Mouse (Mus musculus): ENCODE results near the gene Rpsa. TPM values are rescaled to one million over a fixed set of nuclear protein-coding genes. Genes with fewer than 3 reads are reported as not detected.
A peak's percentile ranks its signal among the peaks of the same experiment; 100 is the strongest.
"Not testable (repeated sequence)": the region's sequence is repeated elsewhere in the genome, so short reads cannot be mapped to it uniquely, and the experiment has no call there.

Rpsa gene
- 100 to 1,000 TPM; 505 to 517 TPM for total RNA-seq (2021)
- long read RNA-seq, experiment 1, transcript Rpsa-204 (6 exons, 1,599 nt), result minor isoform, 11 of 121 reads
- long read RNA-seq, experiment 1, transcript Rpsa-201 (7 exons, 1,938 nt), result major isoform, 91 of 121 reads
- long read RNA-seq, experiment 1, partial matches to known transcripts, result 15 of 121 reads
- long read RNA-seq, experiment 1, other reads (novel, unspliced or antisense), result 4 of 121 reads
- long read RNA-seq, experiment 2, transcript Rpsa-204 (6 exons, 1,599 nt), result minor isoform, 10 of 108 reads
- long read RNA-seq, experiment 2, transcript Rpsa-201 (7 exons, 1,938 nt), result major isoform, 81 of 108 reads
- long read RNA-seq, experiment 2, partial matches to known transcripts, result 13 of 108 reads
- long read RNA-seq, experiment 2, other reads (novel, unspliced or antisense), result 4 of 108 reads

DNA sequence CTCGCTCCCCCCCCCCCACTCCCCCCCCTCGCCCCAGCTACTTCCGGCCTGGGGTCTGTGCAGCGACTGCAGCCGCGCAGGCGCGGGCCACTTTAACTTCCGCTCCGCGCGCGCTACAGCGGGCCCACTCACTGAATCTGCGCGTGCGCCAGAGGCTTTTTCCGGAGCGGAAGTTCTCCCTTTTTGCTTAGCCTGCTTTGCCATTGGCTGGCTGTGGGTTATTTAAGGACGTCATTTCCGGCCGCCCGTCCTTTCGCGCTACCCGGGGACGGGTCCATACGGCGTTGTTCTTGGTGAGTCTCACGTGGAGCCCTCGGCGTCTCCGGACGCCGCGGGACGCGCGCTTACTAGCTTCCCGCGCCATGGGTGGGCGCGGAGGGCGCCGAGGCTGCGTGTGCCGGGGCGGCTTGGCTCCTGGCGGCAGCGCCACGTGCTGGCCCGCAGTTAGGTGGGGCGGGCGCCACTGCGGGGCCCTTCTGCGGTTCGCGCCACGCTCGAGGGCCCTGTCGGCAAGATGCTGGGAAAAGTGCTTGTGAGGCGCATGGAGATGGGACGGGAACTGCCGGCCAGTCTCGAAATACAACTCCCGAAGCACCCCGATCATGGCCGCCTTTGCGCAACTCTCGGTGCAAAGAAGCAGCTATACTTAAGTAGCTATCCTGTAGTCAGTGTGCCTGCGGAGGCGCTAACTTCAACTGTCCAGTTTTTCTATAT, at the start of gene Rpsa:
Gene Rpsa (plus strand): TSS at position 152 of the 714 bp plus-strand sequence.
- intact Hi-C loops (cut with DNase I), result no loop called here
- DNase-seq (ENCODE audit: low spot score in 2 of 2), result peak; percentile 97 to 98

DNA sequence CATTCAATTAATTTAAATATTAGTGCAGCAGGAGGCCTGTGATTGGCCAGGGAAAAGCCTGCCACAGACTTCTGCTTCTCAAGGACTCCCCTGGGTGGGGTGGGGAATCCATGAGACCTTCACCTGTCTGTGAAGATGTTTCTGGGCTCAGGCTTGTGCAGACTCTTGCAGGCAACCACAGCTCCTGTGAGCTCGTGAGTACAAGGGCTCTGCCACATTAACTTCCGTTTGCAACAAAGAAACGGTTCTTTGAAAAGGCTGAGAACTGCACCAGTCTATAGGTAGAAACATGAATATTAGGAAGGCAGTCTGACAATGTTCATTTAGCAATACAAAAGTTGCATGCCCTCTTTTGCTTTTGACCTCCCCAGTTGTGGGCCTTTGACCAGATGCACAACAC, 49.2 kb upstream of the Rpsa start:
- intact Hi-C loops (cut with DNase I), result no loop called here
- DNase-seq (ENCODE audit: low spot score in 2 of 2), result no peak

DNA sequence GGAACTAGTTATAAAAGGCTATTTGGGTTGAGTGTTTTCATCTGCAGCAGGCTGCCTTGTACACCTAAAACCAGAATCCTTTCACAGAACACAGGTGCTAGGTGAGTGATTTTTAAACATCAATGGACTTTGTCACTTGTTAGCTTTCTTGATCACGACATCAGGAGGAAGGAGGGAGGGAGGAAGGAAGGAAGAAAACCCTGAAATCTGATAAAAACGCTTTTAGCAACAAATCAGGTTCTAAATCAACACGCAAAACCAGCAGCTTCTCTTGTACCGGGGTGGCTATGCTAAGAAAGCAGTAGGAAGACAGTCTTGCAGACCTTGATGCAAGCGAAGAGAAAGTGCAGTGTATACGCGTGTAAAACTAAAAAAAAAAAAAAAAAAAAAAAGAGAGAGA, 47.6 kb upstream of the Rpsa start:
- no peak for DNase-seq (ENCODE audit: low spot score in 2 of 2)
- intact Hi-C loops (cut with DNase I), result no loop called here

DNA sequence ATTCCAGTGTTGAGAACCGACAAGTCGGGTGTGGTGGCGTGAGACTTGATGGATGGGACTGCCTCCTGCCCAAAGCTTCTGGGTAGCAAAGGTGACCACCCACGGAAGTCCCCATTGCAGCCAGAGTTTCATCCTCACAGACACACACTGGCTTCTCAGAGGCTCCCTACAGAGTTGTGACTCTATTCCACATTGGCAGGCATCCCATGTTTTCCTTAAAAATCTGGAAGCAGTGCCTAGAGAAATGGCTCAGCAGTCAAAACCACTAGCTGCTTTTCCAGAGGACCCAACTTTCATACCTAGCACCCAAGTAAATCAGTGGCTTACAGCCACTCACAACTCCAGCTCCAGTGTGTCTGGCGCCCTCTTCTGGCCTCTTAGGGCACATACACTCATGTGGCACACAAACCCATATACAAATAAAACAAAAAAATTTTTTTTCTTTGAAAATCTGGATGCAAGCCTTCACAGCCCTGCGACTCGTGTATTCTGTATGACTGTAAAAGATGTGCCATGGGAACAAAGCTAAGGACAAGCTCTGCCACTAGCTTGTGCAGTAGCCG, 46.9 kb upstream of the Rpsa start:
- intact Hi-C loops (cut with DNase I), result no loop called here

DNA sequence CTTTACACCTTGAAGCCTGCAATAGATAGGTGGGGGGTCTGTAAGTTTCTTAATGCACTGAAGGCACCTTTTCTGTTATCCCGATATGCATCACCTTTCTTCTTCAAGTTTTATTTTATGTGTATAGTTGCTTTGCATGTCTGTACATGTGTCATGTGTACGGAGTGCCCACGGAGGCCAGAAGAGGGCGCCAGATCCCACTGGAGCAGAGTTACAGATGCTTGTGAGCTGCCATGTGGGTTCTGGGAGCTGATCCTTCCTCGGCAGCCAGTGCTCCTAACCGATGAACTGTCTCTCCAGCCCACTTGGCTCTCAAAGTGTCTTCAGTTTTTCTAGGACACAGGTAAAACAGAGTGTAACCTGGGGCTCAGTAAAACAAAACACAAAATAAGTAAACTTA, 46.2 kb upstream of the Rpsa start:
- intact Hi-C loops (cut with DNase I), result no loop called here

More for the DNA sequence above, 46.9 kb upstream of the Rpsa start:
- DNase-seq (ENCODE audit: low spot score in 2 of 2), result peak; percentile 60 to 61

DNA sequence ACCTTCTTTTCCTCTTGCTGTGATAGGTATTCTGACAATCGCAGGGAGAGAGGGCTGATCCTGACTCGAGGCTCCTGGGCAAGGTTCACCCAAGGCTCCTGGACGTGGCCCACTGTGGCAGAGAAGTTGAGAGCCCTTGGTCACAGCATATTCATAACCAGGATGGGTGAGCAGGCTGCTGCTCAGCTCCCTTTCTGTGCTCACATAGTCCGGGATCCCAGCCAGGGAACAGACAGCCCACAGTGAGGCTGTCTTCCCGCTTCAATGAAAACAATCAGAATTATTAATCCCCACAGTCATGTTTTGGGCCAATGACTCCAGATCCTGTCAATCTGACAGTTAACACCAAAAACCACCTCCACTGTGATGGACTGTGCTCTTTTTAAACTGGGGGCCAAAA, 45.5 kb upstream of the Rpsa start:
- intact Hi-C loops (cut with DNase I), result no loop called here
- peak; percentile 30 to 31 for DNase-seq (ENCODE audit: low spot score in 2 of 2)

More for the DNA sequence above, 46.2 kb upstream of the Rpsa start:
- DNase-seq (ENCODE audit: low spot score in 2 of 2), result peak in 1 of 2 experiments; percentile 23

DNA sequence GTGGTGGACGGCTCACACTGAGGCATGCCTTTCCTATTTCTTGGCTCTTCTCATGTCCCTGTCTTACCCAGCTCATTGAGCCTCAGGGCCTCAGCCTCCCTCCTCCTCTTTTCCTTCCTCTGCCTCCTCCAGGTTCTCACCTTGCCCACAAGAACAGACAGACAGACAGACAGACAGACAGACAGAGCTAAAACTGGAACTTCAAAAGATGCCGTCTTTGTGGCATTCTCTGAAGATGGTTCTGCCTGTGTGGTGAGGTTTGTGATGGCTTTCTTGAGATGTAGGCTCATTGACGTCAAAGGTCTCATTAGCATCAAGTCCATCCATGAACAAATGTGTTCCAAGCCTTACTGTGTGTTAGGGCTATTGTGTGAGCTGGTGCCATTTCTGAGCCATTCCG, 44.8 kb upstream of the Rpsa start:
- intact Hi-C loops (cut with DNase I), result no loop called here
- DNase-seq (ENCODE audit: low spot score in 2 of 2), result no peak

DNA sequence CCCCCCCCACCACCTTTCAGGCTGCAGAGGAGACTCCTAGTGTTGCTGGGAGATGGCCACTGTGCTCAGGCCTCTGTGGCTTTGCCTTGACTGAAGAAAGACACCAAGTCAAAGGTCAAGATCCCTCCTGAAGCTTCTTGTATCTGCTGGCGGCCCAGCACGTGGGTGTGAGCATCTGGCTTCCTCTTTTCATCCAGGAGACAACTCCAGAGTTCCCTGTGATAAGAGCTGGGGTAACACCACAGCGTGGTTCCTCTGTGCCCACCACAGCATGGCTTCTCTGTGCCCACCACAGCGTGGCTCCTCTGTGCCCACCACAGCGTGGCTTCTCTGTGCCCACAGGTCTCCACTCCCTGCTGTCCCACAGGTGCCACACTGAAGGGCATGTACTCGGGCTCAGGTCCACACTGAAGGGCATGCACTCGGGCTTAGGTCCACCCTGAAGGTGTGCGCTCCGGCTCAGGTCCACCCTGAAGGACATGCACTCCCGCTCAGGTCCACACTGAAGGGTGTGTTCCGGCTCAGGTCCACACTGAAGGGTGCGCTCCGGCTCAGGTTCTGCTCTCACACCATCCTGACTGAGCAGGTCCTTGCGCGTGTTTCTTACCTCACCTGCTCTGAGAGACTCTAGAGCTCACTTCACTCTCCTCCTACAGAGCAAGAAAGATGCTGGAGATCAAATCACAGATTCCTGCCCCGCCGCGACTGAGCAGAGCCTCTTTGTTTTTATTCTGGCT, 44.2 kb upstream of the Rpsa start:
- intact Hi-C loops (cut with DNase I), result no loop called here
- DNase-seq (ENCODE audit: low spot score in 2 of 2), result no peak

DNA sequence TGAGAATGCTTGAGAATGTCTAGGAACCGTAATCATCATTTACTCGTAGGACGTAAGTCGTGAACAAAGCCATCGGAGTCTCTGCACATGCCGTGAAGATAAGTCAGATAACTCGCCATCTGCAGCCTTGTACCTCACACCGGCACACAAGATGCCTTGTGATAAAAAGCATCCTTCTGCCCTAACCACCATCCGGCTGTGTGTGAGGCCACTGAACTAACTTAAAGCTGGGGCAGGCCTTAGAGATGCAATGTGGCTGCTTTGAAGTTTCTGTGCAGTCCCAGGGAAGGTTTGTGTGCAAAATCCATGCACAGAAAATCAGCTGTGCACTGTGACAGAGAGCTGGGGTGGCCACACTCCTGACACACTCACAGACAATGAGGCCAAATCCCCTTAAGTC, 43.1 kb upstream of the Rpsa start:
- DNase-seq (ENCODE audit: low spot score in 2 of 2), result no peak
- intact Hi-C loops (cut with DNase I), result no loop called here

DNA sequence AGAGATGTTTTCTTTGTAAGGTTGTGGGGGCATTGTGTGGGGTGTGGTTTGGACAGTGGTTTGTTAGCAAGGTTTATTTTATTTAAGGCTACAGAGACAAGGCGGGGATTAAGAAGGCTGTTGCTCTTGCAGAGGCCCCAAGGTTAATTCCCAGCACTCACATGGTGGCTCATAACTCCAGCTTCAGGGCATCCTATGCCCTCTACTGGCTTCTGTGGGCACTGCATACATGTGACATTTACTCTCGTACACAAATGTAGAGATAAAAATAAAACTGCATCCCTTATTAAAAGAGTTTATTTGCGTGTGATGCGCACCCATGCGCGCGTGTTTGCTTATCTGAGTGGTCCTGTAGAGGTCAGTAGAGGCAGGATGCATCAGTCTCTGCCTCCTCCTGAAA, 38.4 kb upstream of the Rpsa start:
- intact Hi-C loops (cut with DNase I), result no loop called here
- DNase-seq (ENCODE audit: low spot score in 2 of 2), result no peak

DNA sequence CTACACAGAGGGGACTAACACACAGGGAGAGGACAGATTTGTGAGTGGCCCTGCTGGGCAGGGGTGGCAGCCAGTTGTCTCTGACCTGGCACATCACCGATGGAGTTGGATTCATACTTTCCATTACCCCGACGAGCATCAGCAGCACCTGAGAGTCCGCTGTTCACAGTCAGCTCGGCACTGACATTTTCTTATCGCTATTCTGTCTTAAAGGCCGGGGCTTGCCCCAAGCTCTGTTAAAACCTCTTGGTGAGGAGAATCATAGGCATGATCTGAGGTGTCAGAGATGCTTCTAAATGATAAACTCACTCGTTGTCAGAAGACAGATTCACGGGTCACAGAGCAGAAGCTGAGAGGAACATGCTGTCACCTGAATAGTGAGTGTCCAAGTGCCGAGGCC, 36.4 kb upstream of the Rpsa start:
- intact Hi-C loops (cut with DNase I), result no loop called here
- no peak for DNase-seq (ENCODE audit: low spot score in 2 of 2)

DNA sequence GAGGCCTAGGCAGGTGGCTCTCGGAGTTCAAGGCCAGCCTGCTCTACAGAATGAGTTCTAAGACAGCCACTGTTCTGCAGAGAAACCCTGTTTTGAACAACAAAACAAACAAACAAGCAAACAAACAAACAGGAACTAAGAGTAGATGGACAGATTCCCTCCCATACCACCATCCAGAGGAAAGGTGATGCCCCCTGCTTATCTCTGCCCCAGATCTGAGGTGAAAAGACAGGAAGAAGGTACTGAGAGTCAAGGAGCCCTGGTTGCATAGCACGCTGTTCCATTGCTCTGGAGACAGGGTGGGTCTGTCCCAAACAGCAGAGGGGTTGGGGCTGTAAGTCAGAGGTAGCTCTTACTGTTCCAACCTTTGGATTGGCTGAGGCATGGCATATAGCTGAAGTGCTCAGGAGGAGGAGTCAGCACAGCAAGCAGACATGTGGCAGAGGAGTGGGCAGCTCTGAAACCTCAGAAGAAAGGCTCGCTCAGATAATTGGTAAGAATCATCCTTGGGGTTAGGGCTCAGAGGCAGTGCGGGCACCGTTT, 35.7 kb upstream of the Rpsa start, which contains the start of gene Ccr8:
Gene Ccr8 (plus strand): TSS at position 419 of the 543 bp plus-strand sequence.
- no peak for DNase-seq (ENCODE audit: low spot score in 2 of 2)
- intact Hi-C loops (cut with DNase I), result no loop called here

DNA sequence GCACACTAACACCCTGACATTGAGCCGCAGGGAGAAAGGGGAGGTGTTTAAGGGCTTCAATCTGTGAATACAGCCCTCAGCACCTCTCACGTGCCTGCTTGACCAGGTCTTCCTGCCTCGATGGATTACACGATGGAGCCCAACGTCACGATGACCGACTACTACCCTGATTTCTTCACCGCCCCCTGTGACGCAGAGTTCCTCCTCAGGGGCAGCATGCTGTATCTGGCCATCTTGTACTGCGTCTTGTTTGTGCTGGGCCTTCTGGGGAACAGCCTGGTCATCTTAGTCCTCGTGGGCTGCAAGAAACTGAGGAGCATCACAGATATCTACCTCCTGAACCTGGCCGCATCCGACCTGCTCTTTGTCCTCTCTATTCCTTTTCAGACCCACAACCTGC, 33.8 kb upstream of the Rpsa start:
- intact Hi-C loops (cut with DNase I), result no loop called here
- no peak for DNase-seq (ENCODE audit: low spot score in 2 of 2)

DNA sequence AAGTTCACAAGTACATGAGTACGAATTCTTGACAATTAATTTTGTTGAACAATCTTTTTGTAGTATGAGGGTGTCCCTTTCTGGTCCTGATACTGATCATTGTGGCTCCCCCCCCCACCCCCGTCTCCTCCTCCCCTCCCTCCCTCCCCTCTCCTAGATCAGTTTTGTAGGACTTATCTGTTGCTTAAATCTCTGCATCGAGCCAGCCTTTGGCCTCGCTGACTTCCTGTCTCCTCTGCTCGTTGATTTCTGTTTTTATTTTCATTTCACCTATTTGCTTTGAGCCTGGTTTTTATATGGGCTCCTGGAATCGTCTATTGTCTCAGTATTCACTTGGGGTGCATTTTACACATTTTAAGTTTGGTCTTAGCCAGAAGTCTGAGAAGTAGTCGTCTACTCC, 31.6 kb upstream of the Rpsa start:
- DNase-seq (ENCODE audit: low spot score in 2 of 2), result no peak
- intact Hi-C loops (cut with DNase I), result no loop called here

DNA sequence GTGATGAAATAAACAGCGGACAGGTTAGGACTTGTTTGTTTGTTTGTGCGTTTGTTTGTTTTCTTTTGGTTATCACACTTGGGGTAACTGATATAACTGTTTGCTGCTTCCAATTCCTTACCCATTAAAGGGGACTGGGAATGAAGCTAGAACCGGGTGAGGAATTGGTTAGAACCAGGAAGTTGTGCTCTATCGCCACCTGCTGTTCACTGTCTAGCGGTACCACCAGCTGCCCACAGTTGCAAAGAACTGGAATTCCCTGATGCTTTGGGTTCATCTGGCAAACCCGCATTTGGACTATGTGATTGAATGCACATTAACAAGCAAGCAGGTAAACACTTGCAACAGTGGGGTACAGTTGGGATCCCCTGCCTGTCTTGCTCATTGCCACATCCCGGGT, 28.8 kb upstream of the Rpsa start:
- peak; percentile 74 to 83 for DNase-seq (ENCODE audit: low spot score in 2 of 2)
- intact Hi-C loops (cut with DNase I), result loop anchor here (2.0 kb wide), 1 partner anchor 72 kb away; no protein-coding TSS in a partner anchor

DNA sequence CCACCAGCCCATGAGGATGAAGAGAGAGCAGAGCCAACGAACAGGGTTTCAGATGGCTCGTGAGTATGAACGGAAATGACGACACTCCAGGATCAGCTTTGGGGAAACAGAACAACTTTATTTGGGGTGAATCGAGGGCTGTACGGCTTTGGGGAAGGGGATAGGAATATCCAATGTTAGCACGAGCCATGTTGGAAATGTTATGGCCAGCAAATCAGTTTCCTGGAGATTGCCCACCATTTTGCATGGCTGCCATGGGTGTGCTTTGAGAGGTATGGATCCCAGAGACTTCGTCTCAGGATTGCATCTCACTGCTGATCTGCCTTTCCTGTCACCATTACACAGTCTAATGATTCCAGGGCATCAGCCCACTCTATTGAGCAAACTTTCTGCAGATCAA, 28.2 kb upstream of the Rpsa start:
- no peak for DNase-seq (ENCODE audit: low spot score in 2 of 2)
- intact Hi-C loops (cut with DNase I), result loop anchor here (2.0 kb wide), 1 partner anchor 73 kb away; no protein-coding TSS in a partner anchor

DNA sequence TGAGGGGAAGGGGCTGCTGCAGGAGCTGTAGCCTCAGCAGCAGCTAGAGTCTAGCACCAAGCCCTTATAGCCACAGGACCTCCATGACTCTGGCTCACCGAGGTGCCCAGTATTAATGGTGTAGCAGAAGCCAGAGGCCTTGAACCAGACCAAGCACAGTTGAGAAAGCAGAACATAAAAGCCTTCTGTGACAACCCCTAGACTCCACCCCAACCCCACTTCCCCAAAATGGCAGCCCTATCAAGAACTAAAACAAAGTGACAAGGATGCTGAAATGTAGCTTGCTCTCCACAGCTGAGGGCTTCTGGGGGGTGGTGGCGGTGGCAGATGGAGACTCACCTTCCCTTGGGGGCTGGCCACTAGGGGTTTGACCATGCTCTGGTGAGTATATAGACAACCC, 26.3 kb upstream of the Rpsa start:
- intact Hi-C loops (cut with DNase I), result no loop called here
- DNase-seq (ENCODE audit: low spot score in 2 of 2), result no peak

DNA sequence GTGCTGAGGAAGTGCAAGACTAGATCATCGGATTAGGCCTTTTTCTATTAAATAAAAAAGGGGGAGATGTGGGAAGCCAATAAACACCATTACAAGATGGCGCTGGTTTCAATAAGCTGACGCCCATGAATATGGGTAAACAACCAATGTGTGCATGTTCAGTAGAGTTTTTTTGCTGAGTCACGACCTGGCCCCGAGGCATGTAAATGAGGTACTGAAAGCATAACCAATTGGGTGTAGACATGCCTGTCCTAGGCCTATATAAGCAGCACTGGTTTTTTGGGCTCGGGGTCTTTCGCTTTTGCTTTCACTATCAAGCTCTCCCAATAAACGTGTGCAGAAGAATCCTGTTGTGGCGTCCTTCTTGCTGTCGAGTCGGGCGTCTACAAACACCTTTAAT, 18.5 kb upstream of the Rpsa start:
- intact Hi-C loops (cut with DNase I); DNase-seq (ENCODE audit: low spot score in 2 of 2): not testable (repeated sequence)

DNA sequence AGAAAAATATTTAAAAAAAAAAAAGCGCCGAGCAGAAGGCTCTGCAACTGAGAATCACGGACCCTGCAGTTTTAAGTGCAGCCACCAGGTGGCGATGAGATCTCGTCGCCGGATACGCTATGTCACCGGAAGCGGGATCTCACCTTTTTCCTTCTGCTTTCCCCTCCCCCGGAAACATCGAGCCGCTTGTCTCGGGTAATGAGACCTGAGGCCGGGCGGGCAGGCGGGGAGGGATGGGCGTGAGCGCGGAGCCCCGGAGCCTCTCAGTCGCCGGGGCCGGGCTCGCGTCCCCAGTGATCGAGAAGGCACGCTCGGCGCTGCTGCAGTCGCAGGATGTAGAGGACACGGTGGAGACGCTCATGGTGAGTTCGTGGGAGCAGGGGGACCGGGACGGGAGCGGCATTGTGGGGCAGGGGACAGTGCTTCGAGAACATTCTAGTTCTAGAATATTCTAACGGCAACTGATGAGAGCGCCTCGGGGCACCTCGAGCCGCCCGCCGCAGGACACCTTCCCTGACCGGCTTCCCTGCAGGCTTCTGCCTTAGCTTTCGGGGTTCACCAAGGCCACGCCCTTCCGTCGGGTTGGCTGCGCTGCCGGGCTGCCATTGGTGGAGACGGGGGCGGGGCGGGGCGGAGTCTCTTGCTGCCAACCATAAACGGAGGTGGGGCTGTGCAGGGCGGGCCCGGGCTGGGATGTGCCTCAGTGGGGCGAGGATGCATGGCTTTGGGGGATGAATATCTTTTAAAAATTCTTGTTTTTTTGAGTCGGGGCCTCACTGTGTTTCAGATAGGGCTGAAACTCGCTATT, 17.1 kb upstream of the Rpsa start, which contains the start of gene Slc25a38:
Gene Slc25a38 (plus strand): TSS at position 164 of the 808 bp plus-strand sequence.
- intact Hi-C loops (cut with DNase I), result no loop called here

More for the DNA sequence above, 17.1 kb upstream of the Rpsa start, which contains the start of gene Slc25a38:
- peak; percentile 97 for DNase-seq (ENCODE audit: low spot score in 2 of 2)
